Mouse (Mus musculus): ENCODE data around the gene Vmn1r9.
"Not testable (repeated sequence)": the region's sequence is repeated elsewhere in the genome, so short reads cannot be mapped to it uniquely, and the experiment has no call there.

Vmn1r9 gene

GRCm38 (mm10) chr6:57066487-57066886, at the start of gene Vmn1r9:
Gene Vmn1r9, plus strand, starts transcription at chr6:57066787.
- no peak for DNase-seq (ENCODE audit: low spot score in 2 of 2)

- not testable (repeated sequence) for DNase-seq (ENCODE audit: low spot score in 2 of 2)
These were observed 41.4 kb upstream of the Vmn1r9 start, which contains the start of gene Vmn1r7 for GRCm38 (mm10) chr6:57025224-57025623. Gene Vmn1r7, minus strand, starts transcription at chr6:57025324.

GRCm38 (mm10) chr6:57031984-57032383, 34.6 kb upstream of the Vmn1r9 start, which contains the start of gene Vmn1r8:
Gene Vmn1r8, plus strand, starts transcription at chr6:57032284.
- DNase-seq (ENCODE audit: low spot score in 2 of 2) = no peak

- no peak for DNase-seq (ENCODE audit: low spot score in 2 of 2)
These were observed 31.9 kb upstream of the Vmn1r9 start for GRCm38 (mm10) chr6:57034674-57035073.

GRCm38 (mm10) chr6:57063730-57064129, 2.9 kb upstream of the Vmn1r9 start:
- no peak for DNase-seq (ENCODE audit: low spot score in 2 of 2)

- DNase-seq (ENCODE audit: low spot score in 2 of 2) = no peak
These were observed 39.8 kb downstream of the Vmn1r9 start for GRCm38 (mm10) chr6:57106358-57106757.

- DNase-seq (ENCODE audit: low spot score in 2 of 2) = no peak
These were observed 42.6 kb downstream of the Vmn1r9 start, which contains the start of gene Vmn1r10 for GRCm38 (mm10) chr6:57109154-57109553. Gene Vmn1r10, plus strand, starts transcription at chr6:57109454.

Data from right cerebral cortex, postnatal 10 days (tissue).